ENCODE assay signal across 21 mouse cellular contexts in the genomic region with DNA sequence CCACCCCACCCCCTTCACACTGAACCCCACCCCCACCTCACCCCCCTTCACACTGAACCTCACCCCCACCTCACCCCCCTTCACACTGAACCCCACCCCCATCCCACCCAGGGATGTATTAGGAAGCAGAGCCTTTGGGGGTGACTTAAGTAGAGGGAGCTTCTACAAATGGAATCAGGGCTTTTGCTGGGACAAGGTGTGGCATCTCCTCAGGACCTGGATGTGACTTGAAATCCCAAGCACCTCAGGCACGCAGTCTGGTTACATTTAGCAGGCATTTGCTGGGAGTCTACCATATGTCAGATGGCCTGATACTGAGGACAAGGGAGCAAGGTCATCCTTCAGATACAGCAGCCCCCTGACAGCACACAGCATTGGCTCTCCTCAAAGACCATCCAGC. TPM values are rescaled to one million over a fixed set of nuclear protein-coding genes. Genes with fewer than 3 reads are reported as not detected.
A peak's percentile ranks its signal among the peaks of the same experiment; 100 is the strongest.
DNase-seq lines count a peak whose midpoint lies in the region; ATAC-seq lines count a peak whose summit lies in the region.
"Had no signal": no experiment of that assay in that cellular context is flagged by ENCODE, and none has a peak within 500 bp of the region (broad histone marks: within the 10 kb centered on the region; RNA-seq: fewer than 3 reads in every experiment).

No protein-coding gene starts in this region.

- H3K4me2 ChIP-seq in embryonic facial prominence, embryonic 11.5 days (ENCODE audit: low read depth, low read length): no peak overlapping the region
- H3K4me2 ChIP-seq in midbrain, embryonic 12.5 days (replicated peaks): no peak overlapping the region
- no peak overlapping the region for H3K4me2 ChIP-seq in midbrain, embryonic 15.5 days
- H3K4me2 ChIP-seq: heart, embryonic 13.5 days; liver, embryonic 15.5 days had no signal

- H3K27ac ChIP-seq in embryonic facial prominence, embryonic 11.5 days (replicated peaks; ENCODE audit: low read depth, low read length): no peak overlapping the region
- no peak overlapping the region for H3K27ac ChIP-seq in embryonic facial prominence, embryonic 10.5 days (replicated peaks)
- peak overlapping the region; percentile 52; the same call in 1 of the 2 replicates for H3K27ac ChIP-seq in midbrain, embryonic 12.5 days (replicated peaks)
- no peak overlapping the region for H3K27ac ChIP-seq in midbrain, embryonic 15.5 days
- peak overlapping the region; percentile 24 for H3K27ac ChIP-seq in hindbrain, embryonic 10.5 days
- peak overlapping the region; percentile 50; the same call in 1 of the 2 replicates for H3K27ac ChIP-seq in limb, embryonic 10.5 days
- H3K27ac ChIP-seq: heart, embryonic 13.5 days; liver, embryonic 15.5 days; stomach, postnatal 0 days had no signal

- no peaks in the 10 kb centered on the region; the same call in 1 of the 2 replicates for H3K36me3 ChIP-seq in embryonic facial prominence, embryonic 11.5 days (replicated peaks; ENCODE audit: control insufficient read depth, insufficient read depth, low read depth, low read length)
- H3K36me3 ChIP-seq in embryonic facial prominence, embryonic 10.5 days (replicated peaks): peaks cover 44% of the 10 kb centered on the region
- peaks cover 38% of the 10 kb centered on the region for H3K36me3 ChIP-seq in midbrain, embryonic 12.5 days
- H3K36me3 ChIP-seq in midbrain, embryonic 15.5 days (replicated peaks): peaks cover 19% of the 10 kb centered on the region; the same call in 1 of the 2 replicates
- H3K36me3 ChIP-seq in hindbrain, embryonic 10.5 days: peaks cover 42% of the 10 kb centered on the region
- peaks cover 44% of the 10 kb centered on the region for H3K36me3 ChIP-seq in limb, embryonic 10.5 days

- no peak overlapping the region for H3K4me3 ChIP-seq in embryonic facial prominence, embryonic 11.5 days (ENCODE audit: low read depth, low read length)
- H3K4me3 ChIP-seq in embryonic facial prominence, embryonic 10.5 days: no peak overlapping the region
- H3K4me3 ChIP-seq in midbrain, embryonic 12.5 days: no peak overlapping the region
- no peak overlapping the region for H3K4me3 ChIP-seq in midbrain, embryonic 15.5 days
- no peak overlapping the region for H3K4me3 ChIP-seq in hindbrain, embryonic 10.5 days
- H3K4me3 ChIP-seq in limb, embryonic 10.5 days: no peak overlapping the region
- H3K4me3 ChIP-seq: heart, embryonic 13.5 days; liver, embryonic 15.5 days had no signal

- no peak overlapping the region for H3K9ac ChIP-seq in embryonic facial prominence, embryonic 11.5 days (replicated peaks; ENCODE audit: low read length)
- no peak overlapping the region for H3K9ac ChIP-seq in midbrain, embryonic 12.5 days (replicated peaks)
- no peak overlapping the region for H3K9ac ChIP-seq in midbrain, embryonic 15.5 days
- H3K9ac ChIP-seq: heart, embryonic 13.5 days; liver, embryonic 15.5 days had no signal

- ATAC-seq in embryonic facial prominence, embryonic 11.5 days (replicated peaks; ENCODE audit: insufficient number of reproducible peaks, low FRiP score, low TSS enrichment, low read depth): peak; percentile 17; the same call in 1 of the 2 replicates
- ATAC-seq in midbrain, embryonic 12.5 days (ENCODE audit: low FRiP score, low read depth): no peak
- no peak for ATAC-seq in midbrain, embryonic 15.5 days (replicated peaks)
- ATAC-seq: intestine, postnatal 0 days had no signal

- WGBS in embryonic facial prominence, embryonic 11.5 days: 65% methylated on average over 1 of the region's 1 CpGs
- 60% methylated on average over 1 of the region's 1 CpGs for WGBS in embryonic facial prominence, embryonic 10.5 days
- WGBS in midbrain, embryonic 12.5 days: 82% methylated on average over 1 of the region's 1 CpGs
- WGBS in midbrain, embryonic 15.5 days: 77% methylated on average over 1 of the region's 1 CpGs
- WGBS in hindbrain, embryonic 10.5 days: 62% methylated on average over 1 of the region's 1 CpGs
- WGBS in limb, embryonic 10.5 days: 64% methylated on average over 1 of the region's 1 CpGs

- no peaks in the 10 kb centered on the region for H3K4me1 ChIP-seq in embryonic facial prominence, embryonic 11.5 days (ENCODE audit: control insufficient read depth, insufficient read depth, low read length)
- peaks cover 9% of the 10 kb centered on the region; the same call in 1 of the 2 replicates for H3K4me1 ChIP-seq in embryonic facial prominence, embryonic 10.5 days
- peaks cover 6% of the 10 kb centered on the region; the same call in 1 of the 2 replicates for H3K4me1 ChIP-seq in midbrain, embryonic 12.5 days
- peaks cover 6% of the 10 kb centered on the region; the same call in 1 of the 2 replicates for H3K4me1 ChIP-seq in midbrain, embryonic 15.5 days
- peaks cover 10% of the 10 kb centered on the region for H3K4me1 ChIP-seq in hindbrain, embryonic 10.5 days (replicated peaks)
- H3K4me1 ChIP-seq in limb, embryonic 10.5 days: no peaks in the 10 kb centered on the region

- no peaks in the 10 kb centered on the region for H3K27me3 ChIP-seq in embryonic facial prominence, embryonic 11.5 days (ENCODE audit: control insufficient read depth, insufficient read depth, low read length)
- no peaks in the 10 kb centered on the region for H3K27me3 ChIP-seq in embryonic facial prominence, embryonic 10.5 days (replicated peaks; ENCODE audit: low read depth, poor library complexity, severe bottlenecking)
- H3K27me3 ChIP-seq in midbrain, embryonic 12.5 days: no peaks in the 10 kb centered on the region
- no peaks in the 10 kb centered on the region for H3K27me3 ChIP-seq in midbrain, embryonic 15.5 days (replicated peaks)
- no peaks in the 10 kb centered on the region for H3K27me3 ChIP-seq in hindbrain, embryonic 10.5 days (ENCODE audit: insufficient read depth, poor library complexity, severe bottlenecking)
- no peaks in the 10 kb centered on the region for H3K27me3 ChIP-seq in limb, embryonic 10.5 days (ENCODE audit: low read depth, poor library complexity, severe bottlenecking)
- H3K27me3 ChIP-seq: liver, embryonic 15.5 days had no signal

- no peak for DNase-seq in embryonic facial prominence, embryonic 11.5 days (ENCODE audit: low spot score)
- DNase-seq in embryonic facial prominence, embryonic 10.5 days (ENCODE audit: low spot score): no peak
- no peak for DNase-seq in hindbrain, embryonic 10.5 days (ENCODE audit: low spot score)
- DNase-seq in limb, embryonic 10.5 days (ENCODE audit: low spot score): no peak
- no peak for DNase-seq in spleen, postnatal 4 days (ENCODE audit: low spot score in 2 of 2)
- DNase-seq in kidney, postnatal 25 days: no peak
- DNase-seq: adrenal gland, adult 2 months; cerebellum, adult 11 months; cerebellum, postnatal 36 days; lung, postnatal 14 days; thymus, postnatal 25 days had no signal

- no peaks in the 10 kb centered on the region for H3K9me3 ChIP-seq in embryonic facial prominence, embryonic 11.5 days (replicated peaks; ENCODE audit: control insufficient read depth, low read length)
- no peaks in the 10 kb centered on the region for H3K9me3 ChIP-seq in embryonic facial prominence, embryonic 10.5 days
- no peaks in the 10 kb centered on the region for H3K9me3 ChIP-seq in midbrain, embryonic 12.5 days
- H3K9me3 ChIP-seq in midbrain, embryonic 15.5 days: no peaks in the 10 kb centered on the region
- H3K9me3 ChIP-seq in hindbrain, embryonic 10.5 days: no peaks in the 10 kb centered on the region
- no peaks in the 10 kb centered on the region for H3K9me3 ChIP-seq in limb, embryonic 10.5 days (replicated peaks)
- H3K9me3 ChIP-seq: heart, embryonic 13.5 days; liver, embryonic 15.5 days had no signal

RNA-seq across cellular contexts. Expression of a gene that starts 7.2 kb away (rescaled TPM):
- polyA plus RNA-seq in embryonic facial prominence, embryonic 11.5 days (2014; fragmentation: Nextera tagmentation; extraction: Ambion mirVana): 307 and 343 TPM in 2 replicates
- polyA plus RNA-seq in embryonic facial prominence, embryonic 10.5 days (2016; fragmentation: Nextera tagmentation; extraction: Ambion mirVana): 341 and 342 TPM in 2 replicates
- polyA plus RNA-seq in midbrain, embryonic 12.5 days (2016; fragmentation: Nextera tagmentation; extraction: Ambion mirVana): 389 and 410 TPM in 2 replicates
- 526 and 562 TPM in 2 replicates for polyA plus RNA-seq in midbrain, embryonic 15.5 days (2015; fragmentation: Nextera tagmentation; extraction: Ambion mirVana)
- 391 and 433 TPM in 2 replicates for polyA plus RNA-seq in hindbrain, embryonic 10.5 days (2016; fragmentation: Nextera tagmentation; extraction: Ambion mirVana)
- polyA plus RNA-seq in limb, embryonic 10.5 days (2016; fragmentation: Nextera tagmentation; extraction: Ambion mirVana): 327 and 345 TPM in 2 replicates

RNA-seq across cellular contexts. Expression of a gene that starts 14.1 kb away (rescaled TPM):
- 0.25 TPM in 1 of 2 replicates, not detected in the other for polyA plus RNA-seq in embryonic facial prominence, embryonic 11.5 days (2014; fragmentation: Nextera tagmentation; extraction: Ambion mirVana)
- 0.05 TPM in 1 of 2 replicates, not detected in the other for polyA plus RNA-seq in embryonic facial prominence, embryonic 10.5 days (2016; fragmentation: Nextera tagmentation; extraction: Ambion mirVana)
- polyA plus RNA-seq in midbrain, embryonic 12.5 days (2016; fragmentation: Nextera tagmentation; extraction: Ambion mirVana): not detected in 2 replicates
- polyA plus RNA-seq in midbrain, embryonic 15.5 days (2015; fragmentation: Nextera tagmentation; extraction: Ambion mirVana): 0.35 TPM in 1 of 2 replicates, not detected in the other
- 0.07 TPM in 1 of 2 replicates, not detected in the other for polyA plus RNA-seq in hindbrain, embryonic 10.5 days (2016; fragmentation: Nextera tagmentation; extraction: Ambion mirVana)
- 0.15 TPM in 1 of 2 replicates, not detected in the other for polyA plus RNA-seq in limb, embryonic 10.5 days (2016; fragmentation: Nextera tagmentation; extraction: Ambion mirVana)
- polyA plus RNA-seq: heart, embryonic 13.5 days; intestine, postnatal 0 days; limb, embryonic 11.5 days had no signal

RNA-seq across cellular contexts. Expression of a gene that starts 17.0 kb away (rescaled TPM):
- 0.11 TPM in 1 of 2 replicates, not detected in the other for polyA plus RNA-seq in embryonic facial prominence, embryonic 11.5 days (2014; fragmentation: Nextera tagmentation; extraction: Ambion mirVana)
- not detected in 2 replicates for polyA plus RNA-seq in embryonic facial prominence, embryonic 10.5 days (2016; fragmentation: Nextera tagmentation; extraction: Ambion mirVana)
- polyA plus RNA-seq in midbrain, embryonic 12.5 days (2016; fragmentation: Nextera tagmentation; extraction: Ambion mirVana): 0.10 TPM in 1 of 2 replicates, not detected in the other
- not detected in 2 replicates for polyA plus RNA-seq in midbrain, embryonic 15.5 days (2015; fragmentation: Nextera tagmentation; extraction: Ambion mirVana)
- 0.18 TPM in 1 of 2 replicates, not detected in the other for polyA plus RNA-seq in hindbrain, embryonic 10.5 days (2016; fragmentation: Nextera tagmentation; extraction: Ambion mirVana)
- polyA plus RNA-seq in limb, embryonic 10.5 days (2016; fragmentation: Nextera tagmentation; extraction: Ambion mirVana): not detected in 2 replicates
- polyA plus RNA-seq: adrenal gland, adult 2 months; brain, embryonic 14.5 days; heart, embryonic 13.5 days; intestine, postnatal 0 days; kidney, embryonic 16.5 days; limb, embryonic 11.5 days; liver, embryonic 15.5 days; spleen, adult 2 months; stomach, postnatal 0 days had no signal

RNA-seq across cellular contexts. Expression of a gene that starts 29.0 kb away (rescaled TPM):
- polyA plus RNA-seq in embryonic facial prominence, embryonic 11.5 days (2014; fragmentation: Nextera tagmentation; extraction: Ambion mirVana): not detected in 2 replicates
- not detected in 2 replicates for polyA plus RNA-seq in embryonic facial prominence, embryonic 10.5 days (2016; fragmentation: Nextera tagmentation; extraction: Ambion mirVana)
- not detected in 2 replicates for polyA plus RNA-seq in midbrain, embryonic 12.5 days (2016; fragmentation: Nextera tagmentation; extraction: Ambion mirVana)
- polyA plus RNA-seq in midbrain, embryonic 15.5 days (2015; fragmentation: Nextera tagmentation; extraction: Ambion mirVana): not detected in 2 replicates
- not detected in 2 replicates for polyA plus RNA-seq in hindbrain, embryonic 10.5 days (2016; fragmentation: Nextera tagmentation; extraction: Ambion mirVana)
- not detected in 2 replicates for polyA plus RNA-seq in limb, embryonic 10.5 days (2016; fragmentation: Nextera tagmentation; extraction: Ambion mirVana)
- polyA plus RNA-seq: adrenal gland, adult 2 months; brain, embryonic 14.5 days; heart, embryonic 13.5 days; intestine, postnatal 0 days; kidney, embryonic 16.5 days; limb, embryonic 11.5 days; liver, embryonic 15.5 days; spleen, adult 2 months; stomach, postnatal 0 days had no signal

RNA-seq across cellular contexts. Expression of a gene that starts 40.4 kb away (rescaled TPM):
- polyA plus RNA-seq in embryonic facial prominence, embryonic 11.5 days (2014; fragmentation: Nextera tagmentation; extraction: Ambion mirVana): not detected in 2 replicates
- polyA plus RNA-seq in embryonic facial prominence, embryonic 10.5 days (2016; fragmentation: Nextera tagmentation; extraction: Ambion mirVana): not detected in 2 replicates
- polyA plus RNA-seq in midbrain, embryonic 12.5 days (2016; fragmentation: Nextera tagmentation; extraction: Ambion mirVana): not detected in 2 replicates
- polyA plus RNA-seq in midbrain, embryonic 15.5 days (2015; fragmentation: Nextera tagmentation; extraction: Ambion mirVana): not detected in 2 replicates
- not detected in 2 replicates for polyA plus RNA-seq in hindbrain, embryonic 10.5 days (2016; fragmentation: Nextera tagmentation; extraction: Ambion mirVana)
- polyA plus RNA-seq in limb, embryonic 10.5 days (2016; fragmentation: Nextera tagmentation; extraction: Ambion mirVana): not detected in 2 replicates
- polyA plus RNA-seq: adrenal gland, adult 2 months; brain, embryonic 14.5 days; heart, embryonic 13.5 days; intestine, postnatal 0 days; kidney, embryonic 16.5 days; limb, embryonic 11.5 days; liver, embryonic 15.5 days; spleen, adult 2 months; stomach, postnatal 0 days had no signal

Comparison
In these comparisons a context has a peak if more than half of its experiments do, and no peak if none do; other contexts are left out.
1. H3K27ac ChIP-seq: peak in midbrain, embryonic 12.5 days (single experiment), hindbrain, embryonic 10.5 days (single experiment) and limb, embryonic 10.5 days (single experiment); none in embryonic facial prominence, embryonic 11.5 days (single experiment), embryonic facial prominence, embryonic 10.5 days (single experiment) and midbrain, embryonic 15.5 days (single experiment).